21 mouse cellular contexts compared by ENCODE assay signal in the genomic region with DNA sequence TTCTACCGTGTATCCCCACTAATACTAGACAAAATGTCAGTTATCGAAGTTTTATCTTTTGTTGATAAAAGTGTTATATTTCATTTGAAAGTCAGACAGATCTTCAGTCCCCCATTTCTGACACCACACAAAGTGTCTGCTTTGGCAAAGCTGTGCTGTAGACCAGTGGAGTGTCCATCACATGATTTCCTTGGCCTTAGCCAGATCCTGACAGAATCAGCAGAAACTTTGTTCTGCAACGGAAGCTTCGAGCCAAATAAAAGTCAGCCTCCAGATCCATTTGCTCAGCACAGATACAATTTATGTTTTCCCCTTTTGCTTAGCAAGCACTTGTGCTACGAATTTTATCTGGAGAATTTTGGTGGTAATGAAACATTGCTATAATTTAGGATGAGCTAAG.
A peak's percentile ranks its signal among the peaks of the same experiment; 100 is the strongest.
DNase-seq lines count a peak whose midpoint lies in the region; ATAC-seq and TF ChIP-seq lines count a peak whose summit lies in the region.
"Had no signal": no experiment of that assay in that cellular context is flagged by ENCODE, and none has a peak within 500 bp of the region (broad histone marks: within the 10 kb centered on the region; RNA-seq: fewer than 3 reads in every experiment).

No protein-coding gene starts in this region.

- no peak for TF ChIP-seq CTCF in kidney, postnatal 0 days (IDR thresholded peaks at IDR 0.05; ENCODE audit: low read depth)
- TF ChIP-seq CTCF in lung, embryonic 14.5 days (IDR thresholded peaks at IDR 0.05; ENCODE audit: low read depth), result no peak

- H3K9me3 ChIP-seq in forebrain, embryonic 14.5 days (replicated peaks; ENCODE audit: control insufficient read depth, low read length), result no peaks in the 10 kb centered on the region
- H3K9me3 ChIP-seq in forebrain, embryonic 10.5 days, result no peaks in the 10 kb centered on the region
- H3K9me3 ChIP-seq in kidney, postnatal 0 days (replicated peaks; ENCODE audit: low read length), result no peaks in the 10 kb centered on the region
- no peaks in the 10 kb centered on the region for H3K9me3 ChIP-seq in kidney, embryonic 16.5 days (ENCODE audit: low read length)
- H3K9me3 ChIP-seq in lung, embryonic 14.5 days (ENCODE audit: low read depth, low read length), result no peaks in the 10 kb centered on the region
- H3K9me3 ChIP-seq: embryonic facial prominence, embryonic 12.5 days; forebrain, embryonic 13.5 days; heart, embryonic 13.5 days; hindbrain, embryonic 15.5 days had no signal

- 91% methylated on average over 5 of the region's 5 CpGs for WGBS in forebrain, embryonic 14.5 days
- 89% methylated on average over 5 of the region's 5 CpGs for WGBS in forebrain, embryonic 10.5 days
- WGBS in kidney, postnatal 0 days, result 60% methylated on average over 5 of the region's 5 CpGs
- WGBS in kidney, embryonic 16.5 days, result 56% methylated on average over 5 of the region's 5 CpGs
- WGBS in lung, embryonic 14.5 days, result 52% methylated on average over 5 of the region's 5 CpGs

- no peaks in the 10 kb centered on the region for H3K36me3 ChIP-seq in forebrain, embryonic 14.5 days (ENCODE audit: control insufficient read depth, insufficient read depth, low read length)
- H3K36me3 ChIP-seq in forebrain, embryonic 10.5 days (replicated peaks), result no peaks in the 10 kb centered on the region
- no peaks in the 10 kb centered on the region for H3K36me3 ChIP-seq in kidney, postnatal 0 days (ENCODE audit: insufficient read depth, low read length)
- H3K36me3 ChIP-seq in kidney, embryonic 16.5 days (ENCODE audit: insufficient read depth, low read length), result no peaks in the 10 kb centered on the region
- no peaks in the 10 kb centered on the region for H3K36me3 ChIP-seq in lung, embryonic 14.5 days (ENCODE audit: insufficient read depth)
- H3K36me3 ChIP-seq: embryonic facial prominence, embryonic 12.5 days; G1E; heart, embryonic 13.5 days; hindbrain, embryonic 15.5 days had no signal

- no peak overlapping the region for H3K27ac ChIP-seq in forebrain, embryonic 14.5 days (ENCODE audit: low read depth, low read length)
- no peak overlapping the region for H3K27ac ChIP-seq in forebrain, embryonic 10.5 days
- no peak overlapping the region for H3K27ac ChIP-seq in kidney, postnatal 0 days
- H3K27ac ChIP-seq in kidney, embryonic 16.5 days (ENCODE audit: low read length), result no peak overlapping the region
- H3K27ac ChIP-seq in lung, embryonic 14.5 days (ENCODE audit: low read depth), result no peak overlapping the region
- H3K27ac ChIP-seq: embryonic facial prominence, embryonic 12.5 days; forebrain, embryonic 13.5 days; heart, embryonic 13.5 days; hindbrain, embryonic 15.5 days had no signal

- no peaks in the 10 kb centered on the region for H3K27me3 ChIP-seq in forebrain, embryonic 14.5 days (replicated peaks; ENCODE audit: control insufficient read depth, insufficient read depth, low read length)
- H3K27me3 ChIP-seq in forebrain, embryonic 10.5 days (ENCODE audit: poor library complexity, severe bottlenecking), result no peaks in the 10 kb centered on the region
- H3K27me3 ChIP-seq in kidney, postnatal 0 days (ENCODE audit: insufficient read depth, low read length), result no peaks in the 10 kb centered on the region
- no peaks in the 10 kb centered on the region for H3K27me3 ChIP-seq in kidney, embryonic 16.5 days (ENCODE audit: insufficient read depth, low read length)
- H3K27me3 ChIP-seq in lung, embryonic 14.5 days (ENCODE audit: insufficient read depth, low read length), result no peaks in the 10 kb centered on the region
- H3K27me3 ChIP-seq: embryonic facial prominence, embryonic 12.5 days; forebrain, embryonic 13.5 days; heart, embryonic 13.5 days; hindbrain, embryonic 15.5 days had no signal

- H3K9ac ChIP-seq in forebrain, embryonic 14.5 days (ENCODE audit: low read length), result no peak overlapping the region
- H3K9ac ChIP-seq in kidney, postnatal 0 days (ENCODE audit: low read depth, low read length), result no peak overlapping the region
- H3K9ac ChIP-seq in kidney, embryonic 16.5 days (replicated peaks; ENCODE audit: low read length), result no peak overlapping the region
- H3K9ac ChIP-seq in lung, embryonic 14.5 days, result no peak overlapping the region
- H3K9ac ChIP-seq: embryonic facial prominence, embryonic 12.5 days; forebrain, embryonic 13.5 days; heart, embryonic 13.5 days; hindbrain, embryonic 15.5 days had no signal

- peak; percentile 4 for DNase-seq in forebrain, embryonic 14.5 days (ENCODE audit: low spot score)
- DNase-seq in forebrain, embryonic 10.5 days (ENCODE audit: extremely low spot score, low spot score), result no peak
- peak; percentile 38 for DNase-seq in kidney, postnatal 0 days (ENCODE audit: low spot score)
- DNase-seq in lung, embryonic 14.5 days, result peak; percentile 80
- no peak for DNase-seq in lung, postnatal 10 days
- DNase-seq in brain, adult 2 months (ENCODE audit: low read depth, low spot score), result peak; percentile 21
- DNase-seq: adrenal gland, adult 8-10 months; adrenal gland, postnatal 36 days; B cell, adult 2 months; cerebellum, adult 11-12 months; cerebellum, adult 9-10 months; cerebellum, postnatal 25 days; gastrocnemius, postnatal 36 days; heart, adult 11 months had no signal

- H3K4me3 ChIP-seq in forebrain, embryonic 14.5 days (ENCODE audit: low read depth, low read length), result no peak overlapping the region
- H3K4me3 ChIP-seq in forebrain, embryonic 10.5 days, result no peak overlapping the region
- no peak overlapping the region for H3K4me3 ChIP-seq in kidney, postnatal 0 days (replicated peaks; ENCODE audit: low read depth, low read length)
- H3K4me3 ChIP-seq in kidney, embryonic 16.5 days (ENCODE audit: low read length), result no peak overlapping the region
- H3K4me3 ChIP-seq in lung, embryonic 14.5 days (ENCODE audit: low read depth, low read length), result no peak overlapping the region
- H3K4me3 ChIP-seq: embryonic facial prominence, embryonic 12.5 days; forebrain, embryonic 13.5 days; heart, embryonic 13.5 days; hindbrain, embryonic 15.5 days had no signal

- ATAC-seq in forebrain, embryonic 14.5 days, result no peak
- no peak for ATAC-seq in kidney, postnatal 0 days (replicated peaks; ENCODE audit: low FRiP score, low read depth)
- ATAC-seq in kidney, embryonic 16.5 days (ENCODE audit: low FRiP score, low TSS enrichment), result no peak
- ATAC-seq in lung, embryonic 14.5 days (ENCODE audit: insufficient read depth), result peak; percentile 93
- ATAC-seq: CD4-positive, CD25-positive, alpha-beta regulatory T cell, adult 4 months; forebrain, embryonic 13.5 days had no signal

- H3K4me2 ChIP-seq in forebrain, embryonic 14.5 days (ENCODE audit: low read length), result no peak overlapping the region
- H3K4me2 ChIP-seq in kidney, postnatal 0 days (ENCODE audit: low read length), result no peak overlapping the region
- H3K4me2 ChIP-seq in kidney, embryonic 16.5 days (replicated peaks; ENCODE audit: low read depth, low read length), result no peak overlapping the region
- no peak overlapping the region for H3K4me2 ChIP-seq in lung, embryonic 14.5 days
- H3K4me2 ChIP-seq: embryonic facial prominence, embryonic 12.5 days; forebrain, embryonic 13.5 days; heart, embryonic 13.5 days; hindbrain, embryonic 15.5 days had no signal

- no peaks in the 10 kb centered on the region for H3K4me1 ChIP-seq in forebrain, embryonic 14.5 days (ENCODE audit: control insufficient read depth, insufficient read depth, low read length)
- H3K4me1 ChIP-seq in forebrain, embryonic 10.5 days, result no peaks in the 10 kb centered on the region
- H3K4me1 ChIP-seq in kidney, postnatal 0 days (replicated peaks; ENCODE audit: insufficient read depth, low read length), result no peaks in the 10 kb centered on the region
- H3K4me1 ChIP-seq in kidney, embryonic 16.5 days (ENCODE audit: insufficient read depth, low read length), result no peaks in the 10 kb centered on the region
- H3K4me1 ChIP-seq in lung, embryonic 14.5 days (ENCODE audit: insufficient read depth), result no peaks in the 10 kb centered on the region
- H3K4me1 ChIP-seq: embryonic facial prominence, embryonic 12.5 days; forebrain, embryonic 13.5 days; heart, embryonic 13.5 days; hindbrain, embryonic 15.5 days had no signal

Comparison
In these comparisons a context has a peak if more than half of its experiments do, and no peak if none do; other contexts are left out.
1. DNase-seq: peak in forebrain, embryonic 14.5 days (single experiment), kidney, postnatal 0 days (single experiment), lung, embryonic 14.5 days (single experiment) and brain, adult 2 months (single experiment); none in forebrain, embryonic 10.5 days (single experiment) and lung, postnatal 10 days (single experiment).